Mouse (Mus musculus) urinary bladder, postnatal 0 days (tissue): Measurements from ENCODE around the gene Icam1. TPM values are rescaled to one million over a fixed set of nuclear protein-coding genes. Genes with fewer than 3 reads are reported as not detected.

Experiments
- microRNA counts: library from miRNA; unstranded; fragments of <30 nt; microRNA quantifications from one replicate; lab custom pipeline; 2016
- microRNA-seq: library from miRNA; unstranded; fragments of <30 nt; microRNA quantifications from one replicate; pipeline ENCODE4, GENCODE M21; 2016
- polyA plus RNA-seq: library from polyadenylated mRNA; unstranded; fragments of >200 nt; fragmentation: Nextera tagmentation; extraction: Ambion mirVana; gene quantifications from 2 replicates; pipeline ENCODE4 v1.2.1, GENCODE M21; 2015

Gene Icam1
- 15.9 and 21.2 TPM in 2 replicates for polyA plus RNA-seq

GRCm38 (mm10) chr9:21015571-21016130 lies at the start of gene Icam1:
Icam1 (plus strand) TSS chr9:21015985.

DNA sequence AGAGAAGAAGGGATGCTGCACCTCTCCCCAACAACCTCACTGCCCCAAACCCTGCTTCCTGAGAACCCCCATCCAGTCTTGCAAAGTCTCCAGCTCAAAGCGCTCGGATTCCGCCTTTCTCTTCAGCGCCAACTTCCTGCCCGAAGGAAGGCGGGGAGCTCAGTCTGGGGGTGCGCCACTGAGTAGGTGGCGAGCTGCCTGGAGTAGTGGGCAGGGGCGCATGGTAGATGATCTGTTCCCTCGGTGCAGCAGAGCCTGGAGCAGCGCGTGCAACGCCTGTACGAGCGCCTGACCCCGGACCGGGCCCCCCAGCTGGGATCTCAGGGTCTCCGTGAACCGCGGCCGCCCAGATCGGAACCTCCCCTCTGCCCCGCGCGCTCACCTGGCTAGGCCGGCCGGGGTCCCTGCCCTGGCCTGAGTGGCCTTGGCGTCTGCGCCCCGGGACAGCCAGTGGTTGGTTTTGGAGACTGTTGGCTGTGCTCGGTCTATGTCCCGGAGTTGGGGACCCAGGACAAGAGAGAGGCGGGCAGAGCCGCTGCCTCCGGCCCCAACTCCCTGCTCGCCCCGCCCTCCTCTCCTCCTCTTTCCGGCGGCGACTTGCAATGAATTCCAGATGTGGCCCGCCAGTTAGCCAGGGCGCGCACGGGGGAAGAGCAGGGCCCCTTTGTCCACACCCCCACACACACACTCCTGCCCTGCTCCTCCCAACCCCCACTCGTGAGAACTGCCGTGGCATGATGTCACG lies 39.4 kb upstream of the Icam1 start, which contains the start of gene S1pr2:
S1pr2 (minus strand) TSS at position 566 of the 745 bp plus-strand sequence.

DNA sequence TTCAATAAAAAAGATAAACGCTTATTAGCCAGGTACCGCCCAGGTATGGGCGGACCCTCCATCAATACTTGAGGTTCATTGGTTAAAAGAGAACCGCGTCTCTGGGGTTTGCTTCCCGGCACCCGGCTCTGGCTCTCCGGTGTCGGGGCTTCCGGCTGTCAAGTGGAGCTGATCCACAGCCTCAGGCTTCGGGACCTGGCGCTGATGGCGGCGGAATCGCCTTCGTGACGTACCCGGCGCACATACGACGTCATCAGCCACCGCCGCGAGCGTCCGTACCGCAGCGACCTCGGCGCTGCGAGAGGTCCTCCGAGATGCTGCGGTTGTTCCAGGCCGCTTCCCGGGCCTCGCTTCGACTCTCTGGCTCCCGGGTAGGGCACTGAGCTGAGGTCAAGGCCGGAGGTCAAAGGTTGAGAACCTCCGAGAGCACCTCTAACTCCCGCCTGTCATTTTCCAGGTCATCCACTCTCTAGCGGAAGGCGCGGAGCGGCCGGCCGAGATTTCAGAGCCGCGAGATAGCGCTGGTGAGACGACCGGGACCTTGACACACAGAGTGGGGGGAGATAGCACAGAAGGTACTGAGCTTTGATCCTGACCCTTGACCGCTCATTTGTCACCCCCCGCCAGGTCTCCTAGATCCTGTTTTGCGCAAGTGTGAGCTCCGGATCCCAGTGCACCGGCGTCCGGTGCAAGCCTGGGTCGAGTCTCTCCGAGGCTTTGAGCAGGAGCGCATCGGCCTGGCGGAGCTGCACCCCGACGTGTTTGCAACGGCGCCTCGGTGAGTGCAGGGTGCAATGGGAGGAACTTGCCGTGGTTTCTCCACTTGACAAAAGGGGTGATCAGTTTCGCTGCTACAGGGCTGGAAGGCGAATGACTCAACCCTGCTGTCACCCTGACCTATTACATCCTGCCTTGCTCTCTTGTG lies 12.9 kb upstream of the Icam1 start, which contains the start of gene Mrpl4:
Mrpl4 (plus strand) TSS at position 112 of the 925 bp plus-strand sequence.

DNA sequence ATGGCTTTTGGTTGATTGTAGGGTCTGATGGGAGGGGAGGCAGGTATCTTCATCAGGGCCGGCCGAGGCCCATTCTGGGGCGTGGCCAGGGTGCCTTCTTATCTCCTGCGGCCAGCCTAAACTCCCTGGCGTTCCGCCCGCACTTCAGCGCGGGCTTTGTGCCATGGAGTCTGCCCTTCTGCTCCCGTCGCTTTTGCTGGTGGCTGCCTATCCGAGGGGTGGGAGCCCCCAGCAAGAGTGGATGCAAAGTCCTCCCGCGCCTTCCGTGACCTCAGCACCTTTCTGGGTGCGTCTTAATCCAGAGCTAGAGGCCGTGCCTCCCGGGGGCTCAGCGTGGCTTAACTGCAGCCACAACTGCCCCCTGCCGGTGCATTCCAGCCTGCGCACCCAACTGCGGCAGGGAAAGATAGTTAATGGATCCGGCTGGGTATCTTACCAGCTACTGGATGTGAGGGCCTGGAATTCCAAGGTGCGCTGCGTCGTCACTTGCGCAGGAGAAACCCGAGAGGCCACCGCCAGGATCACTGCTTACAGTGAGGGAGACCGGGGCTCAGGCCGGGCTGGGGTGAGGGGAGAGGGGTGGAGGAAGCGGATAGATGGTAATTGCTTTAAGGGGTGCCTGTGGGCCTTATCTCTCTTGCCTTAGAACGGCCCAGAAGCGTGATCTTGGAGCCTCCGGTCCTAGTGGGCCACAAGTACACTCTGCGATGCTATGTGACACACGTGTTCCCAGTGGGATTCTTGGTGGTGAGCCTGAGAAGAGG lies 13.7 kb downstream of the Icam1 start, which contains the start of gene Icam4:
Icam4 (plus strand) TSS at position 83 of the 764 bp plus-strand sequence.

GRCm38 (mm10) chr9:21031896-21032351 lies 16.1 kb downstream of the Icam1 start, which contains the start of gene Icam5:
Icam5 (plus strand) TSS chr9:21032073.

DNA sequence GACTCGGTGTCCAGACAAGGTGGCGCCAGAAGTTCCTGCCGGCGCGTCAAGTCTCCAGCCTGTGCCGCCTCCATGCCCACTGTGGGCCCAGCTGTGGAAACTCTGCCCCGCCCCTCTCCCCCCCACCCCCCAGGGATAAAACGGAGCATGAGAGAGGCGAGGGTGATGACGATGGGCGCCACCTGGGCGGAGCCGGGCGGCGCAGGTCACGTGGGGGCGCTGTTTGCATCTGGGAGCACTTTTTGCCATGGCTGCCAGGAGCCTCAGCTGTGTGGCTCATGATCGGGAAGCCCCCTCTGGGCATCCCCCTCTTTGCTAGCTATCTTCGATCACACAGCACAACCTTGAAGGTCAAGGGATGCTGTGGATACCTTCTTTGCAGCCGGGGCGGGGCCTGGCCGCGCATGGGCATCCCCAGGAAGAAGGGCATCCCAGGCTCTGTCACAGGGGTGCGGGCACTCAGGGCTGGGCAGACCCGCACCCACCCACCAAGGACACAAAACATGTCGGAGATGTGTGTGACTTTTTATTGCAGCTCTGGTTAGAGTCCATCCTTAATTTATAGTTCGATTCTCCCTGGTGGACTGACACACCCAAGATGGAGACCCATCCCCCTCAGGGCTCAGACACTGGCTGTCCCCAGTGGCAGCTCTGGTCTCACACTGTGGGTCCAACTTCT lies 51.4 kb downstream of the Icam1 start, which contains the start of gene Zglp1:
Zglp1 (minus strand) TSS at position 88 of the 679 bp plus-strand sequence.

DNA sequence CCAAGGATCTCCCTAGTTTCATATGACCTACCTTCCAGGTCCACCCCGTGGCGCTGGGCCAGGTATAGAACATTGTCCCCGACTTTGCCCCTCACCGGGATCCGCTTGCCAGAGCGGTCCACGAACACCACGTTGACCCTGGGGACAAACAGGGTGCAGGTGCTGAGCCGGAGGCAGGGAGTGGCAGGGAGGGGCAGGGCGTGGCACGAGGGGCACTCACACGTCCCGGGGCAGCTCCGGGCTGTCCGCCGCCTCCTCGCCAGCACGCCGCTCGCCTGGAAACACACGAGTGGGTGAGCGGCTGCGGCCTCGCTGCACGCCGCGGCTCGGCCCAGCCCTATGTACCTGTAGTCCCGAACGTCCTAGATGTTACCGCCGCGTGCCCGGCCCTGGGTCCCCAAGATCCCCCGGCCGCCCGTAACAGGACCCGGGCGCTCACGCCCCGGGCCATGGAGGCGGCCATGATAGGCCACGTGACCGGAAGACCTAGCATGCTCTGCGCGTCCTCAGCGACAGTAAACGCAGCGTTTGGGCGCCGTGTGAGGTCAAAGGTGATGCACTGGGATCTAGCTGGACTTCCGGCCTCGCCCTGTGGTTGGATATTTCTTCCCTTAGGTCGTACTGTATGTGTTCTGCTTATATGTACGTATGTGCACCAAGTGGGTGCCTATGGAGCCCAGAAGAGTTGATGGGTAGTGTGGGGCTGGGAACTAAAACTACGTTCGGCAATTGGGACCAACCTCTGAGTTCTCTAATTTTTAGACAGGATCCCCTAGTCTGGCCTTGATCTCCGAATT lies 57.5 kb downstream of the Icam1 start, which contains the start of the genes Gm49373 and Fdx1l:
Gm49373 (minus strand) TSS at position 53 of the 797 bp plus-strand sequence.
Fdx1l (minus strand) TSS at position 571 of the 797 bp plus-strand sequence.

MicroRNAs encoded within 50 kb of the gene (microRNA counts, 519-probe panel; counts per million panel counts)
- microRNA mmu-miR-1900 (lab: Ali Mortazavi, UCI) = 3,491 counts per million, percentile 59 among the panel's probes with 10 or more counts

Small RNA genes within 50 kb of the gene (microRNA-seq; reads per million reads assigned to microRNA genes)
- not detected for gene Mir1900
- gene Mir7082 = not detected

Other genes with a start within 250 kb of the Icam1 start
- 8.1 and 11.4 TPM in 2 replicates for gene Col5a3, start 200.9 kb upstream of the Icam1 start, polyA plus RNA-seq
- not detected in 2 replicates for gene Rdh8, start 197.5 kb upstream of the Icam1 start, polyA plus RNA-seq
- 11.9 and 16.2 TPM in 2 replicates for gene A230050P20Rik, start 147.3 kb upstream of the Icam1 start, polyA plus RNA-seq
- gene Angptl6, start 136.3 kb upstream of the Icam1 start, polyA plus RNA-seq = 9.4 and 11.5 TPM in 2 replicates
- gene Ppan, start 127.8 kb upstream of the Icam1 start, polyA plus RNA-seq = 36.3 and 39.8 TPM in 2 replicates
- 215 and 220 TPM in 2 replicates for gene Eif3g, start 117.4 kb upstream of the Icam1 start, polyA plus RNA-seq
- gene Dnmt1, start 56.1 kb upstream of the Icam1 start, polyA plus RNA-seq = 19.8 and 22.3 TPM in 2 replicates
- gene S1pr2, start 39.2 kb upstream of the Icam1 start, polyA plus RNA-seq = 42.4 and 46.4 TPM in 2 replicates
- 98.2 and 105 TPM in 2 replicates for gene Mrpl4, start 13.2 kb upstream of the Icam1 start, polyA plus RNA-seq
- 0.82 and 0.83 TPM in 2 replicates for gene Icam4, start 13.4 kb downstream of the Icam1 start, polyA plus RNA-seq
- 0.08 and 0.14 TPM in 2 replicates for gene Icam5, start 16.1 kb downstream of the Icam1 start, polyA plus RNA-seq
- not detected in 2 replicates for gene Zglp1, start 51.1 kb downstream of the Icam1 start, polyA plus RNA-seq
- gene Gm49373, start 57.1 kb downstream of the Icam1 start, polyA plus RNA-seq = 0.19 and 0.22 TPM in 2 replicates
- gene Fdx1l, start 57.6 kb downstream of the Icam1 start, polyA plus RNA-seq = 45.2 and 48.2 TPM in 2 replicates
- gene Gm38431, start 76.0 kb downstream of the Icam1 start, polyA plus RNA-seq = 0.52 and 0.77 TPM in 2 replicates
- gene Raver1, start 76.0 kb downstream of the Icam1 start, polyA plus RNA-seq = 21.1 and 26.9 TPM in 2 replicates
- gene Tyk2, start 115.3 kb downstream of the Icam1 start, polyA plus RNA-seq = 9.0 and 9.8 TPM in 2 replicates
- gene Cdc37, start 134.0 kb downstream of the Icam1 start, polyA plus RNA-seq = 166 and 173 TPM in 2 replicates
- gene Pde4a, start 149.7 kb downstream of the Icam1 start, polyA plus RNA-seq = 3.7 and 4.5 TPM in 2 replicates
- 38.9 and 41.2 TPM in 2 replicates for gene Keap1, start 223.4 kb downstream of the Icam1 start, polyA plus RNA-seq
- gene S1pr5, start 232.5 kb downstream of the Icam1 start, polyA plus RNA-seq = 0.08 and 0.11 TPM in 2 replicates
- 20.9 and 25.4 TPM in 2 replicates for gene Atg4d, start 249.3 kb downstream of the Icam1 start, polyA plus RNA-seq